In the genomic region with DNA sequence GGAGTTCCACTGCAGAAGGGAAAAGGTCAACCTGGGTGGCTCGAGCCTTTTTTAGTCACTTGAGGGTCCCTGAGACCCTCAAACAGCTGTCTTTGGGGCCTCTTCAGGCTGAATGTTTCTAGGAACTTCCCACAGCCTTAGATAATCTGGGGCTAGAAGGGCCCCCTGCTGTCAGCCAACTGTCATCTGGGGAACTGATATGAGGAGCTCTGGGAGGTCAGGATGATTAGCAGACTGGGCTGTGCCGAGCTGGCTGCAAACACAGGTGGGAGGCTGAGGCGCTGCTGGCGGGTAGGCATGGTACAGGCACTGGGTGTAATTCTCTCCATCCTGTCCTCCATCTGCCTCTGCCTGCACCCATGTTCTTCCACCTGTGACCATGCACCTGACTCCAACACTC, we compare ENCODE assay signal across 15 mouse cellular contexts. TPM values are rescaled to one million over a fixed set of nuclear protein-coding genes. Genes with fewer than 3 reads are reported as not detected.
DNase-seq lines count a peak whose midpoint lies in the region; ATAC-seq and TF ChIP-seq lines count a peak whose summit lies in the region.
"Had no signal": no experiment of that assay in that cellular context is flagged by ENCODE, and none has a peak within 500 bp of the region (broad histone marks: within the 10 kb centered on the region; RNA-seq: fewer than 3 reads in every experiment).

No protein-coding gene starts in this region.

- no peak for DNase-seq in heart, adult 18-20 months
- peak; percentile 68 for DNase-seq in MEL-GATA-1-ER (ENCODE audit: extremely low read depth, low read depth)
- DNase-seq in cerebellum, adult 9-10 months: peak; percentile 79
- peak; percentile 79 to 83 (median 82) for DNase-seq in liver, embryonic 14.5 days (ENCODE audit: low read depth in 3 of 3, low spot score in 3 of 3)
- DNase-seq in gastrocnemius, postnatal 36 days: no peak
- no peak for DNase-seq in left cerebral cortex, adult 18-20 months (ENCODE audit: low spot score in 2 of 2)
- no peak for DNase-seq in urinary bladder, postnatal 14 days (ENCODE audit: low spot score)

- 29% methylated on average over 4 of the region's 4 CpGs for WGBS in heart, embryonic 14.5 days
- whole genome bisulfite sequencing in liver, embryonic 14.5 days (ENCODE audit: insufficient replicate concordance): 6% methylated on average over 4 of the region's 4 CpGs

- H3K4me1 ChIP-seq in heart, embryonic 14.5 days (ENCODE audit: control insufficient read depth in 2 of 2, insufficient read depth in 2 of 2, low read length in 2 of 2): peaks cover 4 to 11% of the 10 kb centered on the region in 2 experiments; a peak in 3 of 4 replicates
- peaks cover 31 to 42% of the 10 kb centered on the region in 2 experiments for H3K4me1 ChIP-seq in liver, embryonic 14.5 days (replicated peaks; ENCODE audit: control insufficient read depth in 2 of 2, insufficient read depth in 2 of 2, low read length in 1 of 2)
- H3K4me1 ChIP-seq: embryonic facial prominence, embryonic 13.5 days; limb, embryonic 12.5 days; midbrain, embryonic 10.5 days; neural tube, embryonic 15.5 days had no signal

- H3K36me3 ChIP-seq in heart, embryonic 14.5 days (ENCODE audit: control insufficient read depth, insufficient read depth, low read length): peaks cover 99% of the 10 kb centered on the region
- peaks cover 44% of the 10 kb centered on the region for H3K36me3 ChIP-seq in liver, embryonic 14.5 days (replicated peaks; ENCODE audit: control insufficient read depth, insufficient read depth, low read depth)

- no peak overlapping the region for H3K4me3 ChIP-seq in heart, embryonic 14.5 days (ENCODE audit: control insufficient read depth in 1 of 2, insufficient read depth in 1 of 2, low read depth in 1 of 2, low read length in 2 of 2)
- peak overlapping the region; percentile 62 to 73 for H3K4me3 ChIP-seq in liver, embryonic 14.5 days (ENCODE audit: insufficient read depth in 1 of 2, low read depth in 2 of 2, low read length in 2 of 2)
- H3K4me3 ChIP-seq: embryonic facial prominence, embryonic 13.5 days; limb, embryonic 12.5 days; midbrain, embryonic 10.5 days; neural tube, embryonic 15.5 days had no signal

- H3K4me2 ChIP-seq in heart, embryonic 14.5 days (ENCODE audit: low read length): no peak overlapping the region
- H3K4me2 ChIP-seq in liver, embryonic 14.5 days (ENCODE audit: low read depth): peak overlapping the region; percentile 82
- H3K4me2 ChIP-seq: embryonic facial prominence, embryonic 13.5 days; limb, embryonic 12.5 days; neural tube, embryonic 15.5 days had no signal

- TF ChIP-seq EP300 in liver, embryonic 14.5 days (IDR thresholded peaks at IDR 0.05; ENCODE audit: low read depth): peak; percentile 89

- intact Hi-C loops in gastrocnemius, postnatal 36 days (cut with DNase I): no loop called here

- H3K9me3 ChIP-seq in heart, embryonic 14.5 days (ENCODE audit: control insufficient read depth, low read length): no peaks in the 10 kb centered on the region
- no peaks in the 10 kb centered on the region for H3K9me3 ChIP-seq in liver, embryonic 14.5 days (ENCODE audit: control insufficient read depth, low read length)
- H3K9me3 ChIP-seq: embryonic facial prominence, embryonic 13.5 days; limb, embryonic 12.5 days; midbrain, embryonic 10.5 days; neural tube, embryonic 15.5 days had no signal

- peak; percentile 64 for TF ChIP-seq CTCF in liver, embryonic 14.5 days (IDR thresholded peaks at IDR 0.05; ENCODE audit: low read depth)

- ATAC-seq in heart, embryonic 14.5 days (ENCODE audit: insufficient number of reproducible peaks, insufficient read depth, low FRiP score, low read depth): no peak
- ATAC-seq in liver, embryonic 14.5 days (ENCODE audit: insufficient read depth): peak; percentile 95

- no peaks in the 10 kb centered on the region for H3K27me3 ChIP-seq in heart, embryonic 14.5 days (ENCODE audit: control insufficient read depth, insufficient read depth, low read length)
- no peaks in the 10 kb centered on the region for H3K27me3 ChIP-seq in liver, embryonic 14.5 days (ENCODE audit: control insufficient read depth, insufficient read depth, low read length)
- H3K27me3 ChIP-seq: CH12.LX; embryonic facial prominence, embryonic 13.5 days; limb, embryonic 12.5 days; neural tube, embryonic 15.5 days had no signal

- H3K27ac ChIP-seq in heart, embryonic 14.5 days (replicated peaks in 1 of 2; ENCODE audit: control insufficient read depth in 1 of 2, insufficient read depth in 1 of 2, low read depth in 2 of 2, low read length in 2 of 2): no peak overlapping the region
- H3K27ac ChIP-seq in liver, embryonic 14.5 days: peak overlapping the region; percentile 95
- H3K27ac ChIP-seq: embryonic facial prominence, embryonic 13.5 days; limb, embryonic 12.5 days; midbrain, embryonic 10.5 days; neural tube, embryonic 15.5 days had no signal

- peak overlapping the region; percentile 16; the same call in 1 of the 2 replicates for H3K9ac ChIP-seq in heart, embryonic 14.5 days (ENCODE audit: low read length)
- H3K9ac ChIP-seq in liver, embryonic 14.5 days (replicated peaks): peak overlapping the region; percentile 92
- H3K9ac ChIP-seq: embryonic facial prominence, embryonic 13.5 days; limb, embryonic 12.5 days; neural tube, embryonic 15.5 days had no signal

RNA-seq across cellular contexts. Expression of a gene that starts 18.7 kb away (rescaled TPM):
- 0.47 and 1.7 TPM in 2 replicates for polyA plus RNA-seq in heart, embryonic 14.5 days (2014; fragmentation: Nextera tagmentation; extraction: Ambion mirVana)
- total RNA-seq in heart, adult 18-20 months (2021): under 1 TPM in 1 of 2 experiments, not detected in 1; 0.25 TPM
- polyA plus RNA-seq in liver, embryonic 14.5 days (2012; rRNA removed): 1.6 and 2.1 TPM in 2 replicates
- polyA plus RNA-seq in liver, embryonic 14.5 days (2014; fragmentation: Nextera tagmentation; extraction: Ambion mirVana): 0.41 and 1.9 TPM in 2 replicates
- under 1 TPM; 0.20 to 0.39 TPM for total RNA-seq in gastrocnemius, postnatal 36 days (2021)
- total RNA-seq in left cerebral cortex, adult 18-20 months (2021): 1 to 10 TPM in 1 of 2 experiments, under 1 TPM in 1; 0.74 to 1.4 TPM

RNA-seq across cellular contexts. Expression of a gene that starts 18.8 kb away (rescaled TPM):
- polyA plus RNA-seq in heart, embryonic 14.5 days (2014; fragmentation: Nextera tagmentation; extraction: Ambion mirVana): 169 and 188 TPM in 2 replicates
- total RNA-seq in heart, adult 18-20 months (2021): 10 to 100 TPM; 56.9 to 65.5 TPM
- 72.8 and 90.2 TPM in 2 replicates for polyA plus RNA-seq in liver, embryonic 14.5 days (2012; rRNA removed)
- 95.7 and 98.0 TPM in 2 replicates for polyA plus RNA-seq in liver, embryonic 14.5 days (2014; fragmentation: Nextera tagmentation; extraction: Ambion mirVana)
- 10 to 100 TPM; 44.1 to 46.2 TPM for total RNA-seq in gastrocnemius, postnatal 36 days (2021)
- 100 to 1,000 TPM; 216 to 235 TPM for total RNA-seq in left cerebral cortex, adult 18-20 months (2021)

RNA-seq across cellular contexts. Expression of a gene that starts 32.8 kb away (rescaled TPM):
- polyA plus RNA-seq in heart, embryonic 14.5 days (2014; fragmentation: Nextera tagmentation; extraction: Ambion mirVana): 6.9 and 7.2 TPM in 2 replicates
- 1 to 10 TPM; 4.5 to 4.8 TPM for total RNA-seq in heart, adult 18-20 months (2021)
- polyA plus RNA-seq in liver, embryonic 14.5 days (2012; rRNA removed): 6.0 and 9.8 TPM in 2 replicates
- 7.4 and 9.3 TPM in 2 replicates for polyA plus RNA-seq in liver, embryonic 14.5 days (2014; fragmentation: Nextera tagmentation; extraction: Ambion mirVana)
- 1 to 10 TPM; 3.1 to 3.2 TPM for total RNA-seq in gastrocnemius, postnatal 36 days (2021)
- 10 to 100 TPM; 18.2 to 19.5 TPM for total RNA-seq in left cerebral cortex, adult 18-20 months (2021)

RNA-seq across cellular contexts. Expression of a gene that starts 43.9 kb away (rescaled TPM):
- polyA plus RNA-seq in heart, embryonic 14.5 days (2014; fragmentation: Nextera tagmentation; extraction: Ambion mirVana): 0.27 and 0.44 TPM in 2 replicates
- under 1 TPM in 1 of 2 experiments, not detected in 1; 0.13 TPM for total RNA-seq in heart, adult 18-20 months (2021)
- polyA plus RNA-seq in liver, embryonic 14.5 days (2012; rRNA removed): 0.02 and 0.09 TPM in 2 replicates
- polyA plus RNA-seq in liver, embryonic 14.5 days (2014; fragmentation: Nextera tagmentation; extraction: Ambion mirVana): not detected in 2 replicates
- under 1 TPM in 1 of 2 experiments, not detected in 1; 0.10 TPM for total RNA-seq in gastrocnemius, postnatal 36 days (2021)
- total RNA-seq in left cerebral cortex, adult 18-20 months (2021): under 1 TPM; 0.19 to 0.21 TPM
- total RNA-seq: CH12.LX had no signal

RNA-seq across cellular contexts. Expression of a gene that starts 48.6 kb away (rescaled TPM):
- polyA plus RNA-seq in heart, embryonic 14.5 days (2014; fragmentation: Nextera tagmentation; extraction: Ambion mirVana): not detected in 2 replicates
- not detected for total RNA-seq in heart, adult 18-20 months (2021)
- polyA plus RNA-seq in liver, embryonic 14.5 days (2012; rRNA removed): not detected in 2 replicates
- polyA plus RNA-seq in liver, embryonic 14.5 days (2014; fragmentation: Nextera tagmentation; extraction: Ambion mirVana): not detected in 2 replicates
- total RNA-seq in gastrocnemius, postnatal 36 days (2021): not detected
- not detected for total RNA-seq in left cerebral cortex, adult 18-20 months (2021)
- total RNA-seq: CH12.LX had no signal
- polyA plus RNA-seq: embryonic facial prominence, embryonic 13.5 days; gonadal fat pad, adult 2 months; intestine, embryonic 14.5 days; neural tube, embryonic 15.5 days had no signal

Comparison
In these comparisons a context has a peak if more than half of its experiments do, and no peak if none do; other contexts are left out.
1. H3K4me3 ChIP-seq: peak in liver, embryonic 14.5 days (2 of 2); none in heart, embryonic 14.5 days (0 of 2).
2. DNase-seq: peak in MEL-GATA-1-ER (single experiment), cerebellum, adult 9-10 months (single experiment) and liver, embryonic 14.5 days (3 of 3); none in heart, adult 18-20 months (0 of 2), gastrocnemius, postnatal 36 days (0 of 2), left cerebral cortex, adult 18-20 months (0 of 2) and urinary bladder, postnatal 14 days (single experiment).